ENCODE assay signal across 19 mouse cellular contexts in genomic region chr9:124103199-124103598, GRCm38 (mm10). TPM values are rescaled to one million over a fixed set of nuclear protein-coding genes. Genes with fewer than 3 reads are reported as not detected.
DNase-seq lines count a peak whose midpoint lies in the region; ATAC-seq and TF ChIP-seq lines count a peak whose summit lies in the region.
"Had no signal": no experiment of that assay in that cellular context is flagged by ENCODE, and none has a peak within 500 bp of the region (broad histone marks: within the 10 kb centered on the region; RNA-seq: fewer than 3 reads in every experiment).

No protein-coding gene starts in this region.

- ATAC-seq in common myeloid progenitor, adult 5-6 weeks (replicated peaks; ENCODE audit: low read depth, poor library complexity, severe bottlenecking) = peak; percentile 90
- peak; percentile 41; the same call in 1 of the 2 replicates for ATAC-seq in liver, embryonic 14.5 days (ENCODE audit: insufficient read depth)
- no peak for ATAC-seq in intestine, postnatal 0 days
- no peak for ATAC-seq in erythroblast, adult 5-6 weeks (replicated peaks; ENCODE audit: low FRiP score, poor library complexity, severe bottlenecking)
- ATAC-seq in forebrain, postnatal 0 days = no peak
- ATAC-seq: forebrain, embryonic 14.5 days; lung, postnatal 0 days had no signal

- peak in 1 of 2 experiments; percentile 23; a peak in 1 of 4 replicates for TF ChIP-seq EP300 in MEL (IDR thresholded peaks at IDR 0.05; ENCODE audit: low read depth in 1 of 2, low read length in 2 of 2)
- TF ChIP-seq EP300 in liver, embryonic 14.5 days (IDR thresholded peaks at IDR 0.05; ENCODE audit: low read depth) = no peak

- H3K4me1 ChIP-seq in MEL (ENCODE audit: control insufficient read depth in 1 of 2, insufficient read depth in 2 of 2, low read length in 2 of 2) = peaks cover 25 to 40% of the 10 kb centered on the region in 2 experiments
- peaks cover 8 to 13% of the 10 kb centered on the region in 2 experiments for H3K4me1 ChIP-seq in liver, embryonic 14.5 days (replicated peaks; ENCODE audit: control insufficient read depth in 2 of 2, insufficient read depth in 2 of 2, low read length in 1 of 2)
- H3K4me1 ChIP-seq in megakaryocyte, embryonic 14.5 days = peaks cover 63% of the 10 kb centered on the region
- H3K4me1 ChIP-seq in intestine, postnatal 0 days (replicated peaks; ENCODE audit: control insufficient read depth, insufficient read depth, low read length) = no peaks in the 10 kb centered on the region
- H3K4me1 ChIP-seq in forebrain, postnatal 0 days (ENCODE audit: insufficient read depth) = no peaks in the 10 kb centered on the region
- H3K4me1 ChIP-seq: limb, embryonic 10.5 days had no signal

- TF ChIP-seq RAD21 in MEL (IDR thresholded peaks at IDR 0.05; ENCODE audit: low read depth, low read length) = no peak

- no peaks in the 10 kb centered on the region for H3K9me3 ChIP-seq in MEL (replicated peaks; ENCODE audit: insufficient read depth, low read length)
- no peaks in the 10 kb centered on the region for H3K9me3 ChIP-seq in liver, embryonic 14.5 days (ENCODE audit: control insufficient read depth, low read length)
- no peaks in the 10 kb centered on the region for H3K9me3 ChIP-seq in megakaryocyte, embryonic 14.5 days
- H3K9me3 ChIP-seq in intestine, postnatal 0 days (ENCODE audit: control insufficient read depth) = no peaks in the 10 kb centered on the region
- H3K9me3 ChIP-seq in forebrain, postnatal 0 days (ENCODE audit: low read length) = no peaks in the 10 kb centered on the region
- H3K9me3 ChIP-seq: limb, embryonic 10.5 days had no signal

- H3K4me3 ChIP-seq in MEL (ENCODE audit: control insufficient read depth in 1 of 2, insufficient read depth in 1 of 2, low read depth in 2 of 2, low read length in 2 of 2) = no peak overlapping the region
- H3K4me3 ChIP-seq in liver, embryonic 14.5 days (ENCODE audit: insufficient read depth in 1 of 2, low read depth in 2 of 2, low read length in 2 of 2) = no peak overlapping the region
- H3K4me3 ChIP-seq in megakaryocyte, embryonic 14.5 days (replicated peaks) = peak overlapping the region; percentile 68
- no peak overlapping the region for H3K4me3 ChIP-seq in intestine, postnatal 0 days (ENCODE audit: low read depth, low read length)
- H3K4me3 ChIP-seq in forebrain, postnatal 0 days (ENCODE audit: low read depth, low read length) = no peak overlapping the region
- H3K4me3 ChIP-seq: limb, embryonic 10.5 days had no signal

- H3K79me2 ChIP-seq in MEL (ENCODE audit: control insufficient read depth, insufficient read depth, low read length, poor library complexity) = no peaks in the 10 kb centered on the region

- H3K4me2 ChIP-seq in liver, embryonic 14.5 days (ENCODE audit: low read depth) = no peak overlapping the region
- H3K4me2 ChIP-seq in intestine, postnatal 0 days (replicated peaks; ENCODE audit: low read depth) = no peak overlapping the region
- no peak overlapping the region for H3K4me2 ChIP-seq in forebrain, postnatal 0 days (ENCODE audit: low read depth)
- H3K4me2 ChIP-seq: heart, embryonic 11.5 days; midbrain, embryonic 11.5 days had no signal

- peak overlapping the region; percentile 18; the same call in 1 of the 2 replicates for H3K27ac ChIP-seq in MEL (ENCODE audit: control insufficient read depth, low read depth, low read length)
- H3K27ac ChIP-seq in liver, embryonic 14.5 days = no peak overlapping the region
- H3K27ac ChIP-seq in intestine, postnatal 0 days (ENCODE audit: low read depth, low read length) = no peak overlapping the region
- H3K27ac ChIP-seq in forebrain, postnatal 0 days (ENCODE audit: low read depth, low read length) = no peak overlapping the region
- H3K27ac ChIP-seq: kidney, postnatal 0 days; limb, embryonic 10.5 days had no signal

- H3K9ac ChIP-seq in MEL (ENCODE audit: control insufficient read depth, low read depth, low read length, poor library complexity, severe bottlenecking) = no peak overlapping the region
- no peak overlapping the region for H3K9ac ChIP-seq in liver, embryonic 14.5 days (replicated peaks)
- no peak overlapping the region for H3K9ac ChIP-seq in intestine, postnatal 0 days (ENCODE audit: low read depth, low read length)
- H3K9ac ChIP-seq in forebrain, postnatal 0 days = no peak overlapping the region

- TF ChIP-seq POLR2A in MEL (IDR thresholded peaks at IDR 0.05; ENCODE audit: control insufficient read depth in 1 of 2, insufficient read depth in 1 of 2, low read depth in 1 of 2, low read length in 2 of 2, poor library complexity in 1 of 2) = no peak

- no peak for TF ChIP-seq CTCF in MEL (IDR thresholded peaks at IDR 0.05 in 2 of 3, conservative IDR thresholded peaks at IDR 0.05 in 1 of 3; ENCODE audit: control insufficient read depth in 1 of 3, insufficient read depth in 1 of 3, low read depth in 2 of 3, low read length in 3 of 3, poor library complexity in 1 of 3, severe bottlenecking in 1 of 3)
- TF ChIP-seq CTCF in liver, embryonic 14.5 days (IDR thresholded peaks at IDR 0.05; ENCODE audit: low read depth) = no peak
- no peak for TF ChIP-seq CTCF in intestine, postnatal 0 days (IDR thresholded peaks at IDR 0.05; ENCODE audit: low read depth)
- no peak for TF ChIP-seq CTCF in forebrain, postnatal 0 days (IDR thresholded peaks at IDR 0.05; ENCODE audit: low read depth)

- DNase-seq in MEL (ENCODE audit: low read depth, low spot score) = peak; percentile 48
- DNase-seq in liver, embryonic 14.5 days (ENCODE audit: low read depth in 3 of 3, low spot score in 3 of 3) = no peak
- no peak for DNase-seq in forebrain, postnatal 0 days
- no peak for DNase-seq in cerebellum, adult 18-20 months
- DNase-seq: cerebellum, adult 2 months; cerebellum, postnatal 25 days; embryo, embryonic 11 days; heart, adult 11 months; kidney, adult 2 months had no signal

- peaks cover 0 to 60% of the 10 kb centered on the region in 2 experiments; a peak in 3 of 4 replicates for H3K36me3 ChIP-seq in MEL (ENCODE audit: control insufficient read depth in 1 of 2, insufficient read depth in 2 of 2, low read length in 2 of 2)
- H3K36me3 ChIP-seq in liver, embryonic 14.5 days (replicated peaks; ENCODE audit: control insufficient read depth, insufficient read depth, low read depth) = no peaks in the 10 kb centered on the region
- no peaks in the 10 kb centered on the region for H3K36me3 ChIP-seq in megakaryocyte, embryonic 14.5 days (replicated peaks; ENCODE audit: low read length)
- H3K36me3 ChIP-seq in intestine, postnatal 0 days (ENCODE audit: control insufficient read depth, insufficient read depth) = no peaks in the 10 kb centered on the region
- no peaks in the 10 kb centered on the region for H3K36me3 ChIP-seq in forebrain, postnatal 0 days (ENCODE audit: insufficient read depth)
- H3K36me3 ChIP-seq: limb, embryonic 10.5 days had no signal

- WGBS in liver, embryonic 14.5 days (ENCODE audit: insufficient replicate concordance) = 4% methylated on average over 1 of the region's 1 CpGs
- WGBS in intestine, postnatal 0 days = 41% methylated on average over 1 of the region's 1 CpGs
- 85% methylated on average over 1 of the region's 1 CpGs for WGBS in forebrain, postnatal 0 days

- no peaks in the 10 kb centered on the region for H3K27me3 ChIP-seq in MEL (ENCODE audit: control insufficient read depth in 1 of 2, insufficient read depth in 2 of 2, low read length in 2 of 2)
- no peaks in the 10 kb centered on the region for H3K27me3 ChIP-seq in liver, embryonic 14.5 days (ENCODE audit: control insufficient read depth, insufficient read depth, low read length)
- H3K27me3 ChIP-seq in megakaryocyte, embryonic 14.5 days (replicated peaks) = no peaks in the 10 kb centered on the region
- H3K27me3 ChIP-seq in intestine, postnatal 0 days (replicated peaks; ENCODE audit: control insufficient read depth, insufficient read depth, low read length) = peaks cover 9% of the 10 kb centered on the region
- H3K27me3 ChIP-seq in forebrain, postnatal 0 days (ENCODE audit: insufficient read depth, low read length) = no peaks in the 10 kb centered on the region

TF ChIP-seq in MEL, 35 proteins besides CTCF, POLR2A, EP300 and RAD21 (continues in another document):
- TF ChIP-seq RCOR1 (IDR thresholded peaks at IDR 0.05; ENCODE audit: low read depth, low read length) (0 out of 2 replicates have a peak, but pooled peaks have one; percentile 25), TBP (IDR thresholded peaks at IDR 0.05; ENCODE audit: low read depth, low read length) (no peak), MAZ (IDR thresholded peaks at IDR 0.05; ENCODE audit: low read depth, low read length) (no peak)

RNA-seq across cellular contexts. Expression of gene Ccr2, which starts 1.4 kb away (rescaled TPM):
- 6.2 and 10.8 TPM in 2 replicates for total RNA-seq in MEL (2012; rRNA removed)
- 1 to 10 TPM in 1 of 2 experiments, not detected in 1; 4.1 TPM for polyA plus RNA-seq in MEL (2012; ENCODE audit: insufficient read depth in 1 of 2, insufficient read length in 2 of 2, low read depth in 1 of 2, low replicate concordance in 2 of 2, missing spikeins in 1 of 2)
- 47.1 and 48.6 TPM in 2 replicates for total RNA-seq in common myeloid progenitor, adult 5-6 weeks (2017)
- 2.0 and 3.4 TPM in 2 replicates for polyA plus RNA-seq in liver, embryonic 14.5 days (2012; rRNA removed)
- polyA plus RNA-seq in liver, embryonic 14.5 days (2014; fragmentation: Nextera tagmentation; extraction: Ambion mirVana) = 4.3 and 6.8 TPM in 2 replicates
- polyA plus RNA-seq in megakaryocyte, embryonic 14.5 days (2012; ENCODE audit: insufficient read depth, low replicate concordance) = 0.10 and 0.74 TPM in 2 replicates
- polyA plus RNA-seq in intestine, postnatal 0 days (2015; fragmentation: Nextera tagmentation; extraction: Ambion mirVana) = 0.85 and 1.2 TPM in 2 replicates
- 71.1 and 79.2 TPM in 2 replicates for total RNA-seq in erythroblast, adult 5-6 weeks (2015; ENCODE audit: low replicate concordance)
- total RNA-seq in erythroblast, adult 5-6 weeks (2017; ENCODE audit: low replicate concordance) = 65.7 and 81.8 TPM in 2 replicates
- total RNA-seq in forebrain, postnatal 0 days (2014; rRNA removed) = 0.10 TPM in 1 of 2 replicates, not detected in the other
- polyA plus RNA-seq in forebrain, postnatal 0 days (2015; fragmentation: Nextera tagmentation; extraction: Ambion mirVana) = 0.07 and 0.08 TPM in 2 replicates

RNA-seq across cellular contexts. Expression of gene Ccr5, which starts 18.1 kb away (rescaled TPM):
- 0.04 TPM in 1 of 2 replicates, not detected in the other for total RNA-seq in MEL (2012; rRNA removed)
- polyA plus RNA-seq in MEL (2012; ENCODE audit: insufficient read depth in 1 of 2, insufficient read length in 2 of 2, low read depth in 1 of 2, low replicate concordance in 2 of 2, missing spikeins in 1 of 2) = under 1 TPM in 1 of 2 experiments, not detected in 1; 0.68 TPM
- 0.37 and 0.53 TPM in 2 replicates for total RNA-seq in common myeloid progenitor, adult 5-6 weeks (2017)
- 0.35 and 0.42 TPM in 2 replicates for polyA plus RNA-seq in liver, embryonic 14.5 days (2012; rRNA removed)
- polyA plus RNA-seq in liver, embryonic 14.5 days (2014; fragmentation: Nextera tagmentation; extraction: Ambion mirVana) = 1.6 and 1.9 TPM in 2 replicates
- polyA plus RNA-seq in megakaryocyte, embryonic 14.5 days (2012; ENCODE audit: insufficient read depth, low replicate concordance) = 0.17 TPM in 1 of 2 replicates, not detected in the other
- 0.74 and 1.1 TPM in 2 replicates for polyA plus RNA-seq in intestine, postnatal 0 days (2015; fragmentation: Nextera tagmentation; extraction: Ambion mirVana)
- 0.42 TPM in 1 of 2 replicates, not detected in the other for total RNA-seq in erythroblast, adult 5-6 weeks (2015; ENCODE audit: low replicate concordance)
- 0.26 and 0.42 TPM in 2 replicates for total RNA-seq in erythroblast, adult 5-6 weeks (2017; ENCODE audit: low replicate concordance)
- total RNA-seq in forebrain, postnatal 0 days (2014; rRNA removed) = 0.23 and 4.1 TPM in 2 replicates
- polyA plus RNA-seq in forebrain, postnatal 0 days (2015; fragmentation: Nextera tagmentation; extraction: Ambion mirVana) = 0.30 and 1.2 TPM in 2 replicates

Comparison
In these comparisons a context has a peak if more than half of its experiments do, and no peak if none do; other contexts are left out.
1. ATAC-seq: peak in common myeloid progenitor, adult 5-6 weeks (single experiment) and liver, embryonic 14.5 days (single experiment); none in intestine, postnatal 0 days (single experiment), erythroblast, adult 5-6 weeks (single experiment) and forebrain, postnatal 0 days (single experiment).